Mouse (Mus musculus): ENCODE measurements around the gene Tmem51. TPM values are rescaled to one million over a fixed set of nuclear protein-coding genes. Genes with fewer than 3 reads are reported as not detected.

The Tmem51 gene
- total and polyA plus RNA-seq, 3 experiments, result not detected

DNA sequence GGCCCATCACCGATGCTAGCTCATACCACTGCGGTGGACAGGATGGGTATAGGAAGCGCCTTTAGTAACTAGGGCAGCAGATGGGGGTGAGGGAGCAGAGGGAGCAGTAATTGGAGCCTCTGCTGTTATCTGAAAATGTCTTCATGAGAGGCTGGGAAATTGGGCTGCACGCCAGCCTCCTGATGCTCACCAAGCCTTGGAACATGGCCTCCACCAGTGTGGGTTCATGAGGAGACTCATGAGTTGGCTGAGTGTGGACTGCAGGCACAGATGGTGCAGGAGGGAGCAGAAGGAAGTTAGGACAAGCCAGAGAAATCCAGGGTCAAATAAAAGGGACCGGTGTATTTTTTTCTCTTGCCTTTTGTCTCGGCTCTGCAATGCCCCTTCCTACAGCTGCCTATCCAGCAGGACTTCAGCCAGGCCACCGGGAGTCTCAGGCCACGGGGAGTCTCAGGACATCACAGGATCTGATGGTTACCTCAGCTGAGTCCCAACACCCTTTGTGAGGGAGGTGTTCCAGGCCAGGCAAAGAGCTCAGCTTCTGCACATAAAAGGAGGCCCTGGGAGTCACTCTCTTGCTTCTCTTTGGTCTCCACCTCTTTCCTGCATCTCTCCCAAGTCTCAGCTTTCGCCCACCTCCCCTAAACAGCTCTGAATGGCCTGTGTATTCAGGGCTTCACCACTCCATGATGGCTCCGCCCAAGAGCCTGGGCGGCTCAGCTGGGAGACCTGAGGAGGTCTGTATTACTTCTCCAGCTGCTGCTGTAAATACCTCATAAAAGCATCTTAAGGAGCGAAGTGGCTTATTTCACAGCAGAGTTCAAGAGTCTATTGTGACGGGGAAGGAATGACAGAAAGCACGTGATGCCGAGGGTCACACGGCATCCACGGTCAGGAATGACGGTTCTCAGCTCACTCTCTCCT is 23.4 kb downstream of the Tmem51 start:
- Histone ChIP-seq H3K27me3 (ENCODE audit: control insufficient read depth in 1 of 2, insufficient read depth in 2 of 2, low read length in 2 of 2) (no peaks in the 10 kb centered on the region), H3K4me3 (ENCODE audit: control insufficient read depth in 1 of 2, insufficient read depth in 1 of 2, low read depth in 2 of 2, low read length in 2 of 2) (no peak overlapping the region), H3K79me2 (ENCODE audit: control insufficient read depth, insufficient read depth, low read length, poor library complexity) (no peaks in the 10 kb centered on the region), H3K9me3 (replicated peaks; ENCODE audit: insufficient read depth, low read length) (no peaks in the 10 kb centered on the region), H3K36me3 (ENCODE audit: control insufficient read depth in 1 of 2, insufficient read depth in 2 of 2, low read length in 2 of 2) (no peaks in the 10 kb centered on the region), H3K4me1 (ENCODE audit: control insufficient read depth in 1 of 2, insufficient read depth in 2 of 2, low read length in 2 of 2) (no peaks in the 10 kb centered on the region), H3K27ac (ENCODE audit: control insufficient read depth, low read depth, low read length) (no peak overlapping the region), H3K9ac (ENCODE audit: control insufficient read depth, low read depth, low read length, poor library complexity, severe bottlenecking) (no peak overlapping the region)
- DNase-seq (ENCODE audit: low read depth, low spot score), result no peak
- TF ChIP-seq USF2 (IDR thresholded peaks at IDR 0.05; ENCODE audit: borderline replicate concordance in 1 of 2, insufficient read depth in 1 of 2, low read depth in 1 of 2, low read length in 2 of 2) (no peak), MAFK (IDR thresholded peaks at IDR 0.05; ENCODE audit: borderline replicate concordance, low read depth, low read length) (no peak), CTCF (IDR thresholded peaks at IDR 0.05 in 2 of 3, conservative IDR thresholded peaks at IDR 0.05 in 1 of 3; ENCODE audit: control insufficient read depth in 1 of 3, insufficient read depth in 1 of 3, low read depth in 2 of 3, low read length in 3 of 3, poor library complexity in 1 of 3, severe bottlenecking in 1 of 3) (no peak), ELF1 (IDR thresholded peaks at IDR 0.05; ENCODE audit: low read depth, low read length) (no peak), GATA1 (IDR thresholded peaks at IDR 0.05; ENCODE audit: low read depth, low read length) (no peak), CHD1 (IDR thresholded peaks at IDR 0.05; ENCODE audit: low read depth, low read length) (no peak), POLR2A (IDR thresholded peaks at IDR 0.05; ENCODE audit: control insufficient read depth in 1 of 2, insufficient read depth in 1 of 2, low read depth in 1 of 2, low read length in 2 of 2, poor library complexity in 1 of 2) (no peak), CHD2 (IDR thresholded peaks at IDR 0.05; ENCODE audit: low read length) (no peak), EP300 (IDR thresholded peaks at IDR 0.05; ENCODE audit: low read depth in 1 of 2, low read length in 2 of 2) (no peak), KAT2A (conservative IDR thresholded peaks at IDR 0.05; ENCODE audit: low read depth, low read length) (no peak), ZKSCAN1 (IDR thresholded peaks at IDR 0.05; ENCODE audit: low read depth, low read length) (no peak), ZC3H11A (IDR thresholded peaks at IDR 0.05; ENCODE audit: low read depth, low read length) (no peak), E2F4 (IDR thresholded peaks at IDR 0.05; ENCODE audit: borderline replicate concordance, low read depth, low read length) (no peak), BHLHE40 (IDR thresholded peaks at IDR 0.05; ENCODE audit: borderline replicate concordance, low read depth, low read length) (no peak), ZNF384 (IDR thresholded peaks at IDR 0.05; ENCODE audit: low read depth, low read length) (no peak), JUND (IDR thresholded peaks at IDR 0.05; ENCODE audit: low read depth, low read length) (no peak)

DNA sequence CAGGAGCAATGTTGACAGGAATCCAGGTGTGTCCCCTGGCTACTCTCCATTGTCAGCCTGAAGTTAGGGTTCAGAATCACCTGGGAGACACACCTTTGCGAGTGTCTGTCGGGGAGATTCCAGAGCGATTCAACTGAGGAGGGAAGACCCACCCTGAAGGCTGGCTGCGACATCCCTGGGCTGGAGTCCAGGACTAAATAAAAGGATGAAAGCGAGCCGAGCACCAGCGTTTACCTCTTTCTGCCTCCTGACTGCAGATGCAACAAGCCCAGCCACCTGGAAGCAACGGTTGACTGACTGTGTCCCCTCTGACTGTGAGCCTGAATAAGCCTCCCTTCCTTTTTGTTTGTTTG is 24.3 kb downstream of the Tmem51 start:
- Histone ChIP-seq H3K9me3 (replicated peaks; ENCODE audit: insufficient read depth, low read length) (no peaks in the 10 kb centered on the region), H3K27ac (ENCODE audit: control insufficient read depth, low read depth, low read length) (no peak overlapping the region), H3K36me3 (ENCODE audit: control insufficient read depth in 1 of 2, insufficient read depth in 2 of 2, low read length in 2 of 2) (no peaks in the 10 kb centered on the region), H3K4me3 (ENCODE audit: control insufficient read depth in 1 of 2, insufficient read depth in 1 of 2, low read depth in 2 of 2, low read length in 2 of 2) (no peak overlapping the region), H3K27me3 (ENCODE audit: control insufficient read depth in 1 of 2, insufficient read depth in 2 of 2, low read length in 2 of 2) (no peaks in the 10 kb centered on the region), H3K9ac (ENCODE audit: control insufficient read depth, low read depth, low read length, poor library complexity, severe bottlenecking) (no peak overlapping the region), H3K4me1 (ENCODE audit: control insufficient read depth in 1 of 2, insufficient read depth in 2 of 2, low read length in 2 of 2) (no peaks in the 10 kb centered on the region), H3K79me2 (ENCODE audit: control insufficient read depth, insufficient read depth, low read length, poor library complexity) (no peaks in the 10 kb centered on the region)
- TF ChIP-seq NELFE (IDR thresholded peaks at IDR 0.05; ENCODE audit: low read depth, low read length) (no peak), ZC3H11A (IDR thresholded peaks at IDR 0.05; ENCODE audit: low read depth, low read length) (no peak), E2F4 (IDR thresholded peaks at IDR 0.05; ENCODE audit: borderline replicate concordance, low read depth, low read length) (no peak), ZKSCAN1 (IDR thresholded peaks at IDR 0.05; ENCODE audit: low read depth, low read length) (no peak), BHLHE40 (IDR thresholded peaks at IDR 0.05; ENCODE audit: borderline replicate concordance, low read depth, low read length) (no peak), USF1 (IDR thresholded peaks at IDR 0.05; ENCODE audit: low read depth, low read length) (no peak), TCF12 (IDR thresholded peaks at IDR 0.05; ENCODE audit: low read depth, low read length) (no peak), RCOR1 (IDR thresholded peaks at IDR 0.05; ENCODE audit: low read depth, low read length) (no peak), ZNF384 (IDR thresholded peaks at IDR 0.05; ENCODE audit: low read depth, low read length) (no peak), MAX (IDR thresholded peaks at IDR 0.05; ENCODE audit: low read length) (no peak), MYC (IDR thresholded peaks at IDR 0.05; ENCODE audit: low read depth, low read length) (no peak)
- no peak for DNase-seq (ENCODE audit: low read depth, low spot score)

Measured in MEL (cell line).